Mouse (Mus musculus): ENCODE results near the gene H3f3a. TPM values are rescaled to one million over a fixed set of nuclear protein-coding genes. Genes with fewer than 3 reads are reported as not detected.

The H3f3a gene
- polyA plus RNA-seq, 1 experiment from 2014 or later, result 1,306 TPM

DNA sequence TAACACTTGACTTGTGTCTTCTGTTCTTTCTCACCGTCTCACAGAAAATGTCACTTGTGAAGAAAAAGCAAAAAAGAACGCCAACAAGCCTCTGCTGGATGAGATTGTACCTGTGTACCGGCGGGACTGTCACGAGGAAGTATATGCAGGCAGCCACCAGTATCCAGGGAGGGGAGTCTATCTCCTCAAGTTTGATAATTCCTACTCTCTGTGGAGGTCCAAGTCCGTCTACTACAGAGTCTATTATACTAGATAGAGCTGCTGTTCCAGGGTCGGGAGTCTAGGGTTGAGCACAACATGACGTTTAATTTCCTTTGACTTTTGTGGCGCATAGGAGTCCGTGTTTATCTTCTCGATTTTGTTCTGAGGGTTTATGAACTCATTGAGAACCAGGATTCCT, 61.6 kb downstream of the H3f3a start:
- ATAC-seq (no peak), DNase-seq (no peak)
- Histone ChIP-seq H3K27me3 (ENCODE audit: insufficient read depth, low read length) (no peaks in the 10 kb centered on the region), H3K36me3 (replicated peaks; ENCODE audit: insufficient read depth, low read length) (peaks cover 42% of the 10 kb centered on the region), H3K9me3 (ENCODE audit: low read length) (no peaks in the 10 kb centered on the region), H3K4me3 (ENCODE audit: low read depth, low read length) (no peak overlapping the region), H3K9ac (replicated peaks) (no peak overlapping the region), H3K27ac (ENCODE audit: low read depth) (no peak overlapping the region), H3K4me1 (ENCODE audit: insufficient read depth) (no peaks in the 10 kb centered on the region), H3K4me2 (ENCODE audit: low read depth, low read length) (no peak overlapping the region)
- TF ChIP-seq CTCF (IDR thresholded peaks at IDR 0.05; ENCODE audit: low read depth) (no peak), EP300 (IDR thresholded peaks at IDR 0.05; ENCODE audit: low read depth) (no peak)
- WGBS (ENCODE audit: insufficient replicate concordance), result 89% methylated on average over 11 of the region's 11 CpGs

Other genes starting within 250 kb of the H3f3a start
- gene Parp1, start 245.0 kb downstream of the H3f3a start, polyA plus RNA-seq (2015; fragmentation: Nextera tagmentation; extraction: Ambion mirVana), result 18.9 and 23.3 TPM in 2 replicates
- gene Lin9, start 172.8 kb downstream of the H3f3a start, polyA plus RNA-seq (2015; fragmentation: Nextera tagmentation; extraction: Ambion mirVana), result 5.2 and 6.4 TPM in 2 replicates
- 0.08 TPM in 1 of 2 replicates, not detected in the other for gene Mixl1, start 116.9 kb downstream of the H3f3a start, polyA plus RNA-seq (2015; fragmentation: Nextera tagmentation; extraction: Ambion mirVana)
- gene Acbd3, start 87.9 kb downstream of the H3f3a start, polyA plus RNA-seq (2015; fragmentation: Nextera tagmentation; extraction: Ambion mirVana), result 7.3 and 7.9 TPM in 2 replicates
- gene Sde2, start 37.2 kb upstream of the H3f3a start, polyA plus RNA-seq (2015; fragmentation: Nextera tagmentation; extraction: Ambion mirVana), result 11.5 and 11.8 TPM in 2 replicates
- gene Lefty2, start 79.2 kb upstream of the H3f3a start, polyA plus RNA-seq (2015; fragmentation: Nextera tagmentation; extraction: Ambion mirVana), result not detected in 2 replicates
- gene Pycr2, start 90.3 kb upstream of the H3f3a start, polyA plus RNA-seq (2015; fragmentation: Nextera tagmentation; extraction: Ambion mirVana), result 33.3 and 43.4 TPM in 2 replicates
- 1.6 and 2.2 TPM in 2 replicates for gene Lefty1, start 121.1 kb upstream of the H3f3a start, polyA plus RNA-seq (2015; fragmentation: Nextera tagmentation; extraction: Ambion mirVana)
- 6.3 and 7.4 TPM in 2 replicates for gene Tmem63a, start 128.4 kb upstream of the H3f3a start, polyA plus RNA-seq (2015; fragmentation: Nextera tagmentation; extraction: Ambion mirVana)
- gene Ephx1, start 207.0 kb upstream of the H3f3a start, polyA plus RNA-seq (2015; fragmentation: Nextera tagmentation; extraction: Ambion mirVana), result 81.9 and 83.5 TPM in 2 replicates
- 0.45 and 0.53 TPM in 2 replicates for gene 9130409I23Rik, start 237.3 kb upstream of the H3f3a start, polyA plus RNA-seq (2015; fragmentation: Nextera tagmentation; extraction: Ambion mirVana)